Mouse (Mus musculus) neural tube, embryonic 15.5 days (tissue): ENCODE data around the gene Arid3b. TPM values are rescaled to one million over a fixed set of nuclear protein-coding genes. Genes with fewer than 3 reads are reported as not detected.

Experiments
- ATAC-seq: fragments of 200-750 bp; cut with Nextera tagmentation; 2 replicates; pipeline ENCODE4 v1.8.0; 2017; ENCODE audit warnings: mild to moderate bottlenecking, moderate TSS enrichment, moderate library complexity; ENCODE audit not compliant: low FRiP score
- H3K27ac ChIP-seq: fragments of 300-500 bp; sonication (generic); replicated peaks from 2 replicates; pipeline ENCODE4 v1.5.1; 2015; ENCODE audit warnings: mild to moderate bottlenecking, inconsistent platforms
- H3K27me3 ChIP-seq: fragments of 300-500 bp; sonication (generic); replicated peaks from 2 replicates; pipeline ENCODE4 v1.6.1; 2015; ENCODE audit warnings: inconsistent platforms
- H3K36me3 ChIP-seq: fragments of 300-500 bp; sonication (generic); 2 replicates; pipeline ENCODE4 v1.6.1; 2015; ENCODE audit warnings: inconsistent platforms
- H3K4me1 ChIP-seq: fragments of 300-500 bp; sonication (generic); 2 replicates; pipeline ENCODE4 v1.6.1; 2015; ENCODE audit warnings: inconsistent platforms
- H3K4me2 ChIP-seq: fragments of 300-500 bp; sonication (generic); 2 replicates; pipeline ENCODE4 v1.6.1; 2015; ENCODE audit warnings: inconsistent platforms, mild to moderate bottlenecking, moderate library complexity
- H3K4me3 ChIP-seq: fragments of 300-500 bp; sonication (generic); replicated peaks from 2 replicates; pipeline ENCODE4 v1.5.1; 2015; ENCODE audit warnings: mild to moderate bottlenecking, inconsistent platforms
- H3K9ac ChIP-seq: fragments of 300-500 bp; sonication (generic); replicated peaks from 2 replicates; pipeline ENCODE4 v1.6.1; 2015; ENCODE audit warnings: mild to moderate bottlenecking, inconsistent platforms
- H3K9me3 ChIP-seq: fragments of 300-500 bp; sonication (generic); replicated peaks from 2 replicates; pipeline ENCODE4 v1.6.1; 2016; ENCODE audit warnings: inconsistent platforms
- WGBS: fragments of 180-500 bp; shearing (Covaris S2); methylation state at CpG from one replicate; pipeline ENCODE4 v1.1.7; 2015; ENCODE audit warnings: mixed read lengths; 5-methylcytosine and 5-hydroxymethylcytosine counted together
- polyA plus RNA-seq: library from polyadenylated mRNA; unstranded; fragments of >200 nt; fragmentation: Nextera tagmentation; extraction: Ambion mirVana; gene quantifications from 2 replicates; pipeline ENCODE4 v1.2.1, GENCODE M21; 2015

The Arid3b gene
- polyA plus RNA-seq, 1 experiment from 2014 or later = 6.7 TPM

- no peak overlapping the region for H3K27ac ChIP-seq
- peaks cover 9% of the 10 kb centered on the region for H3K4me1 ChIP-seq
- H3K27me3 ChIP-seq = no peaks in the 10 kb centered on the region
- H3K4me3 ChIP-seq = no peak overlapping the region
- no peak overlapping the region for H3K4me2 ChIP-seq
- H3K9me3 ChIP-seq = no peaks in the 10 kb centered on the region
- no peak overlapping the region for H3K9ac ChIP-seq
- 84% methylated on average over 2 of the region's 2 CpGs for WGBS
- no peak for ATAC-seq
- H3K36me3 ChIP-seq = no peaks in the 10 kb centered on the region
These were observed 65.8 kb downstream of the Arid3b start for GRCm38 (mm10) chr9:57770836-57771235.

GRCm38 (mm10) chr9:57770214-57770613 is 66.4 kb downstream of the Arid3b start:
- no peak overlapping the region for H3K4me2 ChIP-seq
- no peak overlapping the region for H3K9ac ChIP-seq
- no peaks in the 10 kb centered on the region for H3K36me3 ChIP-seq
- WGBS = 100% methylated on average over 1 of the region's 1 CpGs
- no peaks in the 10 kb centered on the region for H3K27me3 ChIP-seq
- no peaks in the 10 kb centered on the region for H3K9me3 ChIP-seq
- no peak for ATAC-seq
- peaks cover 9% of the 10 kb centered on the region for H3K4me1 ChIP-seq
- no peak overlapping the region for H3K27ac ChIP-seq
- no peak overlapping the region for H3K4me3 ChIP-seq

- Histone ChIP-seq H3K36me3 (no peaks in the 10 kb centered on the region), H3K27me3 (no peaks in the 10 kb centered on the region), H3K4me1 (peaks cover 9% of the 10 kb centered on the region), H3K4me3 (no peak overlapping the region), H3K27ac (no peak overlapping the region), H3K9ac (no peak overlapping the region), H3K4me2 (no peak overlapping the region), H3K9me3 (no peaks in the 10 kb centered on the region)
- 80% methylated on average over 2 of the region's 2 CpGs for whole genome bisulfite sequencing
- no peak for ATAC-seq
These were observed 67.0 kb downstream of the Arid3b start for GRCm38 (mm10) chr9:57769539-57770069.

GRCm38 (mm10) chr9:57767231-57767630 is 69.4 kb downstream of the Arid3b start:
- Histone ChIP-seq H3K4me2 (no peak overlapping the region), H3K9me3 (no peaks in the 10 kb centered on the region), H3K27ac (no peak overlapping the region), H3K9ac (no peak overlapping the region), H3K27me3 (no peaks in the 10 kb centered on the region), H3K4me1 (peaks cover 31% of the 10 kb centered on the region), H3K36me3 (no peaks in the 10 kb centered on the region), H3K4me3 (no peak overlapping the region)
- WGBS = 94% methylated on average over 4 of the region's 4 CpGs
- ATAC-seq = no peak

- ATAC-seq = no peak
- H3K27me3 ChIP-seq = no peaks in the 10 kb centered on the region
- peak overlapping the region; percentile 99 for H3K27ac ChIP-seq
- H3K4me1 ChIP-seq = peaks cover 39% of the 10 kb centered on the region
- peaks cover 4% of the 10 kb centered on the region; the same call in 1 of the 2 replicates for H3K36me3 ChIP-seq
- peak overlapping the region; percentile 96 for H3K4me2 ChIP-seq
- peak overlapping the region; percentile 99 for H3K9ac ChIP-seq
- no peaks in the 10 kb centered on the region for H3K9me3 ChIP-seq
- peak overlapping the region; percentile 92 for H3K4me3 ChIP-seq
- WGBS = 31% methylated on average over 6 of the region's 6 CpGs
These were observed 70.2 kb downstream of the Arid3b start for GRCm38 (mm10) chr9:57766431-57766830.

DNA sequence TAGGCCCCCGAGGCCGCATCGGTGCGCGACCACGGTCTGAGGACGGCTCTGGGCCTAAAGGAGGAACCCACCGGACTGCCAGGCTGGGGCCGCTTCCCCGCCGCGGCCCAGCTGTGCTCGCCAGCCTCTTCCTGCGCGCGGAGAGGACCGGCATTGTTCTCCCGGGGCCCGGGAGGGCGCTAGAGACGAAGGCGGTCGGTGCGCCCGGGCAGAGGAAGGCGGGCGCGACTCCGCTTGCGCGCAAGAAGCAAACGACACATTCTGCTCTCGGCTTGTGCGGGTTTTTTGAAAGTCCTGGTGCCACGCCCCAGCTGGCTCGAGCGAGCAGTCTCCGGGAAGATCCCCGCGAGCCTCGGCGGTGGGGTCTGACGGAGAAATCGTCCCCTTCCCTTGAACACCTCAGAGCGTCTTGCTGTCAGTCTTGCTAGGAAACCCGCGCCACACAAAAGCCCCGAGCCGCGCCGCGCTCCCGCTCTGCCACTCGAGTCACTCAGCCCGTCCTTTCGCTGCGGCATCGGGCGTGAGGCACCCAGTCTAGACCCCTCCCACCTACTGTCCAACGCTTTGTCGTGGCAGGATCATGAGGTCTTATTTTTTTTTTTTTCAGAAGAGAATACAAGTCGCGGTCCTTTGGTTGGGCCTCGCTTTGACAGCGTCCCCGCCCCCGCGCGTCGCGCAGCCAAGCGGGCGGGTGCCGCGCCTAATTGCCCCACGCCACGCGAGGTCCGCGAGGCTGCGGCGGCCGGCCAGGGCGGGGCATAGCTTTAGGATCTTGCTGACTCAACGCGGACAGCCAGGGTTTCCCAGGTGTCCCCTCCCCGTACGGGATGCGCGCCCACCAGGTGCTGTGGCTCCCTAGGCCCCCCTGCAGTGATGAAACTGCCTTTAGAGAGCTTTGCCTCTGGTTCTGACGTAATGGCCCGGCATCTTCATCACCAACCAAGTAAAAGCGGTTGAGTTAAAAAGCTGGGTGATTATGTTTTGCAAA is 70.9 kb downstream of the Arid3b start, which contains the start of gene Clk3:
TSS of gene Clk3 (minus strand) at position 497 of the 988 bp plus-strand sequence.
- H3K4me3 ChIP-seq = peak within 1 kb of the TSS; percentile 92
- H3K9me3 ChIP-seq = no peaks in the 10 kb centered on the region
- peaks cover 42% of the 10 kb centered on the region for H3K4me1 ChIP-seq
- H3K9ac ChIP-seq = peak within 1 kb of the TSS; percentile 99
- ATAC-seq = peak; percentile 69
- H3K27ac ChIP-seq = peak within 1 kb of the TSS; percentile 99
- H3K36me3 ChIP-seq = peaks cover 11% of the 10 kb centered on the region
- under 1% methylated on average over 91 of the region's 93 CpGs for WGBS
- peak within 1 kb of the TSS; percentile 96 for H3K4me2 ChIP-seq
- no peaks in the 10 kb centered on the region for H3K27me3 ChIP-seq

- ATAC-seq = peak; percentile 91
- peak overlapping the region; percentile 99 for H3K27ac ChIP-seq
- no peaks in the 10 kb centered on the region for H3K9me3 ChIP-seq
- H3K4me3 ChIP-seq = peak overlapping the region; percentile 92
- H3K9ac ChIP-seq = peak overlapping the region; percentile 99
- peaks cover 45% of the 10 kb centered on the region for H3K4me1 ChIP-seq
- H3K27me3 ChIP-seq = no peaks in the 10 kb centered on the region
- H3K36me3 ChIP-seq = peaks cover 18% of the 10 kb centered on the region
- WGBS = under 1% methylated on average over 45 of the region's 45 CpGs
- peak overlapping the region; percentile 96 for H3K4me2 ChIP-seq
These were observed 71.6 kb downstream of the Arid3b start for GRCm38 (mm10) chr9:57764974-57765363.

- Histone ChIP-seq H3K9me3 (no peaks in the 10 kb centered on the region), H3K36me3 (peaks cover 24% of the 10 kb centered on the region), H3K27ac (peak overlapping the region; percentile 99), H3K27me3 (no peaks in the 10 kb centered on the region), H3K4me2 (peak overlapping the region; percentile 96), H3K4me1 (peaks cover 50% of the 10 kb centered on the region), H3K9ac (peak overlapping the region; percentile 99), H3K4me3 (peak overlapping the region; percentile 92)
- WGBS = under 1% methylated on average over 57 of the region's 57 CpGs
- peak; percentile 46 for ATAC-seq
These were observed 72.2 kb downstream of the Arid3b start for GRCm38 (mm10) chr9:57764147-57764973.

GRCm38 (mm10) chr9:57762563-57762991 is 74.0 kb downstream of the Arid3b start:
- Histone ChIP-seq H3K4me2 (peak overlapping the region; percentile 96), H3K27ac (no peak overlapping the region), H3K9ac (no peak overlapping the region), H3K4me1 (peaks cover 53% of the 10 kb centered on the region), H3K9me3 (no peaks in the 10 kb centered on the region), H3K27me3 (no peaks in the 10 kb centered on the region), H3K36me3 (peaks cover 42% of the 10 kb centered on the region), H3K4me3 (no peak overlapping the region)
- ATAC-seq = no peak
- 68% methylated on average over 6 of the region's 6 CpGs for WGBS

DNA sequence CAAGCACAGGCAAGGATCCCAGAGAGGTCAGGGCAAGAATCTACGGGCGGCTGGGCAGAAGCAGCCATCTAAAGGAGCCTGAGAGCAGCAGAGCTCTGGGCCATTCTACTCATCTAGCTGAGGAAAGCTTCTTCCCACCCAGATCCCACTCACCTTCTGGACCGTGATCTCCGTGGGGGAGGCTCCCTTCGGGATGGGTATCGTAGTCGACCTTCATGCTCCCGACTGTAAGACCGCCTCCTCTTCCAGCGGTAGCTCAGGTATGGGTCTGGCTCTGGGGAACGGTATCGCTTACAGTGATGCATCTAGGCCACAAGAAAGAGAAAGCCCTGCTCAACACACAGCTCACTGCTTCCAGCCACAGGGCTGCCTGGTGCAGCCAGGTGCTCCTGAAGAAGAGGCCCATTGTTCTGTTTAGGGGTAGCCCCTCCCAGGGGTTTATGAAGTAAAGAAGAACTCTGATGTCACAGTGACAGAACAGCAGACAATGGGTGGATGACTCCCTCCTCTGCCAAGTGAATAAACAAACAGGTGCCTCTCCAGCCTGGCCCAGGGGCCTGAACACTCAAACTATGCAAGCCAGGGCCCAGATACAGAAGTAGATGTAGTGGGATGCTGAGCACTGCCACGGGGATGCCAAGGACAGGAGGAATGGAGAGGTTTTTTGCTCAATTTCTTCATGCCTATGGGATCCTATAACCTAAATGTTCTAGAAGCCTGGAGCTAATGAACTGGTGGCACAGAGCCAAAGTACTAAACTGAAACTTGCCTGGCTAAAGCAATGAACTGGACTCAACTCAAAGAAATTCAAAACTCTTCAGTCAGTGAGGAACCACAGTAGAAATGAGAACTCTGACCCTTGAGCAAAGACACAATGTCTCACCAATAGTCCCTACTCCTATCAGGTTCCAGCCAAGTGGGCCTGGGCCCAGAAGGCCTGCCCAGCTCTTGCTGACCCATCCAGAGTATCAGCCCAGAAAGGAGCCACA is 74.7 kb downstream of the Arid3b start:
- H3K27ac ChIP-seq = no peak overlapping the region
- H3K4me3 ChIP-seq = no peak overlapping the region
- H3K36me3 ChIP-seq = peaks cover 49% of the 10 kb centered on the region
- ATAC-seq = no peak
- 92% methylated on average over 13 of the region's 13 CpGs for WGBS
- no peaks in the 10 kb centered on the region for H3K27me3 ChIP-seq
- peaks cover 53% of the 10 kb centered on the region for H3K4me1 ChIP-seq
- 0 out of 2 replicates have a peak overlapping the region, but pooled peaks have one; percentile 96 for H3K4me2 ChIP-seq
- no peak overlapping the region for H3K9ac ChIP-seq
- no peaks in the 10 kb centered on the region for H3K9me3 ChIP-seq
